In genomic region chr11:76372120-76372519, GRCm38 (mm10) we compare ENCODE assay signal across 10 mouse cellular contexts. TPM values are rescaled to one million over a fixed set of nuclear protein-coding genes. Genes with fewer than 3 reads are reported as not detected.
DNase-seq lines count a peak whose midpoint lies in the region; ATAC-seq and TF ChIP-seq lines count a peak whose summit lies in the region.
"Had no signal": no experiment of that assay in that cellular context is flagged by ENCODE, and none has a peak within 500 bp of the region (broad histone marks: within the 10 kb centered on the region; RNA-seq: fewer than 3 reads in every experiment).

No protein-coding gene starts in this region.

- no peak for DNase-seq in embryonic facial prominence, embryonic 14.5 days (ENCODE audit: low spot score)
- no peak for DNase-seq in embryonic facial prominence, embryonic 10.5 days (ENCODE audit: low spot score)
- peak; percentile 21 for DNase-seq in kidney, adult 2 months
- DNase-seq in kidney, postnatal 10 days: no peak
- DNase-seq: kidney, adult 8-10 months had no signal

- WGBS in embryonic facial prominence, embryonic 14.5 days: 60% methylated on average over 2 of the region's 2 CpGs
- WGBS in embryonic facial prominence, embryonic 10.5 days: 86% methylated on average over 2 of the region's 2 CpGs
- 50% methylated on average over 2 of the region's 2 CpGs for WGBS in kidney, adult 2 months
- WGBS in heart, embryonic 12.5 days: 48% methylated on average over 2 of the region's 2 CpGs
- WGBS in limb, embryonic 13.5 days: 48% methylated on average over 2 of the region's 2 CpGs
- WGBS in midbrain, embryonic 16.5 days: 67% methylated on average over 2 of the region's 2 CpGs

- no peaks in the 10 kb centered on the region for H3K27me3 ChIP-seq in embryonic facial prominence, embryonic 14.5 days (replicated peaks; ENCODE audit: control insufficient read depth, insufficient read depth, low read length)
- H3K27me3 ChIP-seq in embryonic facial prominence, embryonic 10.5 days (replicated peaks; ENCODE audit: low read depth, poor library complexity, severe bottlenecking): no peaks in the 10 kb centered on the region
- H3K27me3 ChIP-seq in kidney, adult 2 months (replicated peaks; ENCODE audit: control insufficient read depth, insufficient read depth, low read length): no peaks in the 10 kb centered on the region
- no peaks in the 10 kb centered on the region for H3K27me3 ChIP-seq in heart, embryonic 12.5 days (replicated peaks)
- no peaks in the 10 kb centered on the region for H3K27me3 ChIP-seq in limb, embryonic 13.5 days
- no peaks in the 10 kb centered on the region for H3K27me3 ChIP-seq in midbrain, embryonic 16.5 days (ENCODE audit: control insufficient read depth, insufficient read depth, low read depth, low read length)

- 0 out of 2 replicates have a peak overlapping the region, but pooled peaks have one; percentile 14 for H3K9ac ChIP-seq in embryonic facial prominence, embryonic 14.5 days (ENCODE audit: low read depth, low read length)
- H3K9ac ChIP-seq in heart, embryonic 12.5 days: no peak overlapping the region
- H3K9ac ChIP-seq in limb, embryonic 13.5 days: no peak overlapping the region; the same call in 1 of the 2 replicates
- no peak overlapping the region for H3K9ac ChIP-seq in midbrain, embryonic 16.5 days (ENCODE audit: low read depth, low read length)

- H3K9me3 ChIP-seq in embryonic facial prominence, embryonic 14.5 days (ENCODE audit: control insufficient read depth, low read length): no peaks in the 10 kb centered on the region
- no peaks in the 10 kb centered on the region for H3K9me3 ChIP-seq in embryonic facial prominence, embryonic 10.5 days
- no peaks in the 10 kb centered on the region for H3K9me3 ChIP-seq in heart, embryonic 12.5 days (replicated peaks)
- H3K9me3 ChIP-seq in limb, embryonic 13.5 days: no peaks in the 10 kb centered on the region
- no peaks in the 10 kb centered on the region for H3K9me3 ChIP-seq in midbrain, embryonic 16.5 days (replicated peaks; ENCODE audit: control insufficient read depth, low read length, poor library complexity, severe bottlenecking)
- H3K9me3 ChIP-seq: G1E had no signal

- no peak for TF ChIP-seq POLR2A in kidney, adult 2 months (IDR thresholded peaks at IDR 0.05; ENCODE audit: low read depth, low read length)

- no peak for ATAC-seq in embryonic facial prominence, embryonic 14.5 days (ENCODE audit: low read depth)
- no peak for ATAC-seq in heart, embryonic 12.5 days (ENCODE audit: insufficient number of reproducible peaks, low FRiP score)
- no peak for ATAC-seq in limb, embryonic 13.5 days (ENCODE audit: low FRiP score, low read depth)
- no peak for ATAC-seq in megakaryocyte-erythroid progenitor cell, adult 5-6 weeks (replicated peaks; ENCODE audit: low FRiP score, low TSS enrichment, poor library complexity, severe bottlenecking)
- ATAC-seq in midbrain, embryonic 16.5 days: no peak

- no peak overlapping the region for H3K4me3 ChIP-seq in embryonic facial prominence, embryonic 14.5 days (ENCODE audit: low read depth, low read length)
- H3K4me3 ChIP-seq in embryonic facial prominence, embryonic 10.5 days: no peak overlapping the region
- H3K4me3 ChIP-seq in kidney, adult 2 months (ENCODE audit: insufficient read depth, low read depth, low read length): no peak overlapping the region
- no peak overlapping the region for H3K4me3 ChIP-seq in heart, embryonic 12.5 days
- no peak overlapping the region for H3K4me3 ChIP-seq in limb, embryonic 13.5 days
- H3K4me3 ChIP-seq in midbrain, embryonic 16.5 days (ENCODE audit: low read depth, low read length): no peak overlapping the region

- no peak for TF ChIP-seq CTCF in kidney, adult 2 months (conservative IDR thresholded peaks at IDR 0.05; ENCODE audit: insufficient read depth, insufficient read length, low read depth, low read length)

- peak overlapping the region; percentile 52; the same call in 1 of the 2 replicates for H3K27ac ChIP-seq in embryonic facial prominence, embryonic 14.5 days (replicated peaks; ENCODE audit: low read depth, low read length)
- no peak overlapping the region; the same call in 1 of the 2 replicates for H3K27ac ChIP-seq in embryonic facial prominence, embryonic 10.5 days (replicated peaks)
- no peak overlapping the region for H3K27ac ChIP-seq in kidney, adult 2 months (ENCODE audit: insufficient read depth, low read depth, low read length)
- peak overlapping the region; percentile 63 for H3K27ac ChIP-seq in heart, embryonic 12.5 days (ENCODE audit: poor library complexity, severe bottlenecking)
- H3K27ac ChIP-seq in limb, embryonic 13.5 days: peak overlapping the region; percentile 39; the same call in 1 of the 2 replicates
- no peak overlapping the region for H3K27ac ChIP-seq in midbrain, embryonic 16.5 days (ENCODE audit: low read length)

- peaks cover 50% of the 10 kb centered on the region for H3K4me1 ChIP-seq in embryonic facial prominence, embryonic 14.5 days (ENCODE audit: control insufficient read depth, insufficient read depth, low read length)
- H3K4me1 ChIP-seq in embryonic facial prominence, embryonic 10.5 days: peaks cover 65% of the 10 kb centered on the region
- H3K4me1 ChIP-seq in kidney, adult 2 months (ENCODE audit: control insufficient read depth, insufficient read depth, low read length): peaks cover 4% of the 10 kb centered on the region; the same call in 1 of the 2 replicates
- H3K4me1 ChIP-seq in heart, embryonic 12.5 days (replicated peaks): peaks cover 74% of the 10 kb centered on the region
- H3K4me1 ChIP-seq in limb, embryonic 13.5 days: peaks cover 81% of the 10 kb centered on the region
- peaks cover 3% of the 10 kb centered on the region for H3K4me1 ChIP-seq in midbrain, embryonic 16.5 days (ENCODE audit: control insufficient read depth, insufficient read depth, low read length)

- H3K4me2 ChIP-seq in embryonic facial prominence, embryonic 14.5 days (ENCODE audit: low read depth, low read length): no peak overlapping the region
- no peak overlapping the region for H3K4me2 ChIP-seq in heart, embryonic 12.5 days
- no peak overlapping the region for H3K4me2 ChIP-seq in limb, embryonic 13.5 days (replicated peaks)
- H3K4me2 ChIP-seq in midbrain, embryonic 16.5 days (ENCODE audit: low read length): no peak overlapping the region

- H3K36me3 ChIP-seq in embryonic facial prominence, embryonic 14.5 days (ENCODE audit: control insufficient read depth, insufficient read depth, low read length): no peaks in the 10 kb centered on the region
- H3K36me3 ChIP-seq in embryonic facial prominence, embryonic 10.5 days (replicated peaks): peaks cover 9% of the 10 kb centered on the region; the same call in 1 of the 2 replicates
- no peaks in the 10 kb centered on the region for H3K36me3 ChIP-seq in kidney, adult 2 months (ENCODE audit: control insufficient read depth, insufficient read depth, low read length)
- H3K36me3 ChIP-seq in heart, embryonic 12.5 days: no peaks in the 10 kb centered on the region
- no peaks in the 10 kb centered on the region for H3K36me3 ChIP-seq in limb, embryonic 13.5 days
- no peaks in the 10 kb centered on the region for H3K36me3 ChIP-seq in midbrain, embryonic 16.5 days (ENCODE audit: control insufficient read depth, insufficient read depth, low read length)
- H3K36me3 ChIP-seq: G1E had no signal

RNA-seq across cellular contexts. Expression of gene Nxn, which starts 26.8 kb away (rescaled TPM):
- polyA plus RNA-seq in embryonic facial prominence, embryonic 14.5 days (2014; fragmentation: Nextera tagmentation; extraction: Ambion mirVana): 63.8 and 70.2 TPM in 2 replicates
- polyA plus RNA-seq in embryonic facial prominence, embryonic 10.5 days (2016; fragmentation: Nextera tagmentation; extraction: Ambion mirVana): 41.1 and 42.0 TPM in 2 replicates
- polyA plus RNA-seq in kidney, adult 2 months (2012; rRNA removed): 10.0 and 10.6 TPM in 2 replicates
- polyA plus RNA-seq in heart, embryonic 12.5 days (2016; fragmentation: Nextera tagmentation; extraction: Ambion mirVana): 32.2 TPM in 2 replicates
- polyA plus RNA-seq in limb, embryonic 13.5 days (2015; fragmentation: Nextera tagmentation; extraction: Ambion mirVana): 55.4 and 57.6 TPM in 2 replicates
- total RNA-seq in megakaryocyte-erythroid progenitor cell, adult 5-6 weeks (2014; fragmentation: Nextera tagmentation): 3.0 and 8.8 TPM in 2 replicates
- 4.0 and 4.5 TPM in 2 replicates for total RNA-seq in megakaryocyte-erythroid progenitor cell, adult 5-6 weeks (2017)
- polyA plus RNA-seq in midbrain, embryonic 16.5 days (2015; fragmentation: Nextera tagmentation; extraction: Ambion mirVana): 16.3 and 17.4 TPM in 2 replicates

RNA-seq across cellular contexts. Expression of gene Timm22, which starts 34.6 kb away (rescaled TPM):
- polyA plus RNA-seq in embryonic facial prominence, embryonic 14.5 days (2014; fragmentation: Nextera tagmentation; extraction: Ambion mirVana): 113 and 124 TPM in 2 replicates
- polyA plus RNA-seq in embryonic facial prominence, embryonic 10.5 days (2016; fragmentation: Nextera tagmentation; extraction: Ambion mirVana): 135 and 144 TPM in 2 replicates
- polyA plus RNA-seq in kidney, adult 2 months (2012; rRNA removed): 16.1 and 17.4 TPM in 2 replicates
- 94.5 and 102 TPM in 2 replicates for polyA plus RNA-seq in heart, embryonic 12.5 days (2016; fragmentation: Nextera tagmentation; extraction: Ambion mirVana)
- polyA plus RNA-seq in limb, embryonic 13.5 days (2015; fragmentation: Nextera tagmentation; extraction: Ambion mirVana): 125 and 126 TPM in 2 replicates
- total RNA-seq in megakaryocyte-erythroid progenitor cell, adult 5-6 weeks (2014; fragmentation: Nextera tagmentation): 24.6 and 28.1 TPM in 2 replicates
- total RNA-seq in megakaryocyte-erythroid progenitor cell, adult 5-6 weeks (2017): 8.6 and 11.2 TPM in 2 replicates
- polyA plus RNA-seq in midbrain, embryonic 16.5 days (2015; fragmentation: Nextera tagmentation; extraction: Ambion mirVana): 95.9 and 105 TPM in 2 replicates

Comparison
In these comparisons a context has a peak if more than half of its experiments do, and no peak if none do; other contexts are left out.
1. H3K27ac ChIP-seq: peak in embryonic facial prominence, embryonic 14.5 days (single experiment), heart, embryonic 12.5 days (single experiment) and limb, embryonic 13.5 days (single experiment); none in embryonic facial prominence, embryonic 10.5 days (single experiment), kidney, adult 2 months (single experiment) and midbrain, embryonic 16.5 days (single experiment).